Mouse (Mus musculus): ENCODE data around the gene Agbl4.

DNA sequence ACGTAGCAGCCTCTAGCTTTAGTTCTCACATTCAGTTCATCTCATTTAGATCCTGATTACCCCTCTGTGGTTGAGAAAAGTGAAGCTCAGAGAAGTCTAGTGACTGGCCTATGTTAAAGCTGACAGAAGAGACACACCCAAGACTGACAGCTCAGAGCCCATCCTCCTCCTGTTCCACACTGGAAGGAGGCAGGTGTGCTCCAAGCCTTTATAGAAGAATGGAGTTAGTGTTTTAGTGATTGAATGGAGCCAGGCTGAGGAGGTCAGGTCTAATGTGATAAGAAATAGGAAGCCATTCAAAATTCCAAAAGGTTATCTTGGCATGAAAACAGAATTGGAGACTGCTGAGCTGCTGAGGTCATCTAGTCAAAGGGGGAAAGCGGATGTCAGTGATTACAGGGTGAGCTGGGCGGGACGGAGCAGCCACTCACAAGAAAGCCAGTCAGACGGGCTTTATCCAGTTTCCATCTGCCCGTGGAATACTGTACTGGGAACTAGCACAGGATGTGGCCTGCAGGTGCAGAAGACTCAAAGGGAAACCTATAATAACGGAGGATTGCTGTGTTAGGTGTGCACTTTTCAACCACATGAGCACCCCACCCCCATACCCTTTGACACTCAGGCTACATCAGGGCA, 1053.9 kb downstream of the Agbl4 start:
- TF ChIP-seq POLR2A (IDR thresholded peaks at IDR 0.05; ENCODE audit: control insufficient read depth, low read depth, low read length) (no peak), CTCF (IDR thresholded peaks at IDR 0.05; ENCODE audit: control insufficient read depth, insufficient read depth, insufficient replicate concordance, low read depth, low read length) (no peak)

All from testis, adult 2 months (tissue).